Mouse (Mus musculus): Measurements from ENCODE around the gene Acyp2. TPM values are rescaled to one million over a fixed set of nuclear protein-coding genes. Genes with fewer than 3 reads are reported as not detected.

Acyp2 gene
- polyA plus RNA-seq, 1 experiment from 2014 or later, result 4.7 TPM

- DNase-seq (ENCODE audit: low spot score), result no peak
- Histone ChIP-seq H3K4me2 (no peak overlapping the region), H3K36me3 (ENCODE audit: control insufficient read depth, insufficient read depth, low read length) (no peaks in the 10 kb centered on the region), H3K4me3 (ENCODE audit: low read depth, low read length) (no peak overlapping the region), H3K9me3 (ENCODE audit: control insufficient read depth, low read length) (no peaks in the 10 kb centered on the region), H3K27me3 (replicated peaks; ENCODE audit: control insufficient read depth, insufficient read depth, low read length) (no peaks in the 10 kb centered on the region), H3K9ac (ENCODE audit: low read depth, low read length) (no peak overlapping the region), H3K4me1 (replicated peaks; ENCODE audit: control insufficient read depth, insufficient read depth, low read length) (no peaks in the 10 kb centered on the region), H3K27ac (ENCODE audit: low read depth, low read length) (no peak overlapping the region)
- WGBS, result 84% methylated on average over 1 of the region's 1 CpGs
- no peak for ATAC-seq (replicated peaks; ENCODE audit: low FRiP score)
Observed at GRCm38 (mm10) chr11:30553408-30553807, 96.0 kb downstream of the Acyp2 start.

- no peak overlapping the region for H3K9ac ChIP-seq (ENCODE audit: low read depth, low read length)
- H3K36me3 ChIP-seq (ENCODE audit: control insufficient read depth, insufficient read depth, low read length), result no peaks in the 10 kb centered on the region
- no peak overlapping the region for H3K4me2 ChIP-seq
- no peak overlapping the region for H3K27ac ChIP-seq (ENCODE audit: low read depth, low read length)
- ATAC-seq (replicated peaks; ENCODE audit: low FRiP score), result no peak
- no peaks in the 10 kb centered on the region for H3K4me1 ChIP-seq (replicated peaks; ENCODE audit: control insufficient read depth, insufficient read depth, low read length)
- no peaks in the 10 kb centered on the region for H3K9me3 ChIP-seq (ENCODE audit: control insufficient read depth, low read length)
- DNase-seq (ENCODE audit: low spot score), result no peak
- H3K4me3 ChIP-seq (ENCODE audit: low read depth, low read length), result no peak overlapping the region
- no peaks in the 10 kb centered on the region for H3K27me3 ChIP-seq (replicated peaks; ENCODE audit: control insufficient read depth, insufficient read depth, low read length)
- WGBS, result 70% methylated on average over 2 of the region's 2 CpGs
Observed at GRCm38 (mm10) chr11:30517133-30517532, 132.3 kb downstream of the Acyp2 start.

GRCm38 (mm10) chr11:30508178-30508577 lies 141.2 kb downstream of the Acyp2 start:
- ATAC-seq (replicated peaks; ENCODE audit: low FRiP score) (no peak), DNase-seq (ENCODE audit: low spot score) (no peak)
- H3K4me1 ChIP-seq (replicated peaks; ENCODE audit: control insufficient read depth, insufficient read depth, low read length), result no peaks in the 10 kb centered on the region
- H3K9ac ChIP-seq (ENCODE audit: low read depth, low read length), result no peak overlapping the region
- no peaks in the 10 kb centered on the region for H3K9me3 ChIP-seq (ENCODE audit: control insufficient read depth, low read length)
- WGBS, result 80% methylated on average over 4 of the region's 4 CpGs
- H3K4me2 ChIP-seq, result no peak overlapping the region
- H3K4me3 ChIP-seq (ENCODE audit: low read depth, low read length), result no peak overlapping the region
- H3K36me3 ChIP-seq (ENCODE audit: control insufficient read depth, insufficient read depth, low read length), result no peaks in the 10 kb centered on the region
- H3K27me3 ChIP-seq (replicated peaks; ENCODE audit: control insufficient read depth, insufficient read depth, low read length), result no peaks in the 10 kb centered on the region
- no peak overlapping the region for H3K27ac ChIP-seq (ENCODE audit: low read depth, low read length)

GRCm38 (mm10) chr11:30498738-30499355 lies 150.5 kb downstream of the Acyp2 start:
- Histone ChIP-seq H3K4me1 (replicated peaks; ENCODE audit: control insufficient read depth, insufficient read depth, low read length) (no peaks in the 10 kb centered on the region), H3K36me3 (ENCODE audit: control insufficient read depth, insufficient read depth, low read length) (no peaks in the 10 kb centered on the region), H3K27ac (ENCODE audit: low read depth, low read length) (no peak overlapping the region), H3K27me3 (replicated peaks; ENCODE audit: control insufficient read depth, insufficient read depth, low read length) (no peaks in the 10 kb centered on the region), H3K4me3 (ENCODE audit: low read depth, low read length) (no peak overlapping the region), H3K4me2 (no peak overlapping the region), H3K9ac (ENCODE audit: low read depth, low read length) (no peak overlapping the region), H3K9me3 (ENCODE audit: control insufficient read depth, low read length) (no peaks in the 10 kb centered on the region)
- no peak for DNase-seq (ENCODE audit: low spot score)
- 54% methylated on average over 3 of the region's 3 CpGs for WGBS
- no peak for ATAC-seq (replicated peaks; ENCODE audit: low FRiP score)

- Histone ChIP-seq H3K9me3 (ENCODE audit: control insufficient read depth, low read length) (no peaks in the 10 kb centered on the region), H3K27me3 (replicated peaks; ENCODE audit: control insufficient read depth, insufficient read depth, low read length) (no peaks in the 10 kb centered on the region), H3K27ac (ENCODE audit: low read depth, low read length) (no peak overlapping the region), H3K36me3 (ENCODE audit: control insufficient read depth, insufficient read depth, low read length) (no peaks in the 10 kb centered on the region), H3K4me2 (no peak overlapping the region), H3K4me3 (ENCODE audit: low read depth, low read length) (no peak overlapping the region), H3K4me1 (replicated peaks; ENCODE audit: control insufficient read depth, insufficient read depth, low read length) (no peaks in the 10 kb centered on the region), H3K9ac (ENCODE audit: low read depth, low read length) (no peak overlapping the region)
- DNase-seq (ENCODE audit: low spot score), result no peak
- WGBS, result 50% methylated on average over 2 of the region's 2 CpGs
- ATAC-seq (replicated peaks; ENCODE audit: low FRiP score), result no peak
Observed at GRCm38 (mm10) chr11:30497151-30497550, 152.2 kb downstream of the Acyp2 start.

- H3K27me3 ChIP-seq (replicated peaks; ENCODE audit: control insufficient read depth, insufficient read depth, low read length), result no peaks in the 10 kb centered on the region
- no peak overlapping the region for H3K4me2 ChIP-seq
- no peak for ATAC-seq (replicated peaks; ENCODE audit: low FRiP score)
Observed at GRCm38 (mm10) chr11:30491515-30492260, 157.7 kb downstream of the Acyp2 start.

GRCm38 (mm10) chr11:30488183-30488582 lies 161.2 kb downstream of the Acyp2 start:
- ATAC-seq (replicated peaks; ENCODE audit: low FRiP score), result no peak

More at GRCm38 (mm10) chr11:30491515-30492260, 157.7 kb downstream of the Acyp2 start:
- no peak overlapping the region for H3K27ac ChIP-seq (ENCODE audit: low read depth, low read length)
- H3K4me3 ChIP-seq (ENCODE audit: low read depth, low read length), result no peak overlapping the region
- H3K4me1 ChIP-seq (replicated peaks; ENCODE audit: control insufficient read depth, insufficient read depth, low read length), result no peaks in the 10 kb centered on the region
- no peak overlapping the region for H3K9ac ChIP-seq (ENCODE audit: low read depth, low read length)
- DNase-seq (ENCODE audit: low spot score), result no peak
- H3K9me3 ChIP-seq (ENCODE audit: control insufficient read depth, low read length), result no peaks in the 10 kb centered on the region
- H3K36me3 ChIP-seq (ENCODE audit: control insufficient read depth, insufficient read depth, low read length), result no peaks in the 10 kb centered on the region

GRCm38 (mm10) chr11:30483286-30483685 lies 166.1 kb downstream of the Acyp2 start:
- Histone ChIP-seq H3K4me2 (no peak overlapping the region), H3K9me3 (ENCODE audit: control insufficient read depth, low read length) (no peaks in the 10 kb centered on the region), H3K27me3 (replicated peaks; ENCODE audit: control insufficient read depth, insufficient read depth, low read length) (no peaks in the 10 kb centered on the region), H3K4me1 (replicated peaks; ENCODE audit: control insufficient read depth, insufficient read depth, low read length) (no peaks in the 10 kb centered on the region), H3K27ac (ENCODE audit: low read depth, low read length) (no peak overlapping the region), H3K4me3 (ENCODE audit: low read depth, low read length) (no peak overlapping the region), H3K9ac (ENCODE audit: low read depth, low read length) (no peak overlapping the region), H3K36me3 (ENCODE audit: control insufficient read depth, insufficient read depth, low read length) (no peaks in the 10 kb centered on the region)
- WGBS, result 77% methylated on average over 4 of the region's 4 CpGs
- ATAC-seq (replicated peaks; ENCODE audit: low FRiP score) (no peak), DNase-seq (ENCODE audit: low spot score) (no peak)

More at GRCm38 (mm10) chr11:30488183-30488582, 161.2 kb downstream of the Acyp2 start:
- no peak overlapping the region for H3K27ac ChIP-seq (ENCODE audit: low read depth, low read length)
- no peak overlapping the region for H3K4me2 ChIP-seq
- no peaks in the 10 kb centered on the region for H3K9me3 ChIP-seq (ENCODE audit: control insufficient read depth, low read length)
- 79% methylated on average over 10 of the region's 10 CpGs for WGBS
- H3K36me3 ChIP-seq (ENCODE audit: control insufficient read depth, insufficient read depth, low read length), result no peaks in the 10 kb centered on the region
- no peaks in the 10 kb centered on the region for H3K27me3 ChIP-seq (replicated peaks; ENCODE audit: control insufficient read depth, insufficient read depth, low read length)
- DNase-seq (ENCODE audit: low spot score), result no peak
- no peaks in the 10 kb centered on the region for H3K4me1 ChIP-seq (replicated peaks; ENCODE audit: control insufficient read depth, insufficient read depth, low read length)
- no peak overlapping the region for H3K9ac ChIP-seq (ENCODE audit: low read depth, low read length)
- no peak overlapping the region for H3K4me3 ChIP-seq (ENCODE audit: low read depth, low read length)

All from liver, embryonic 11.5 days (tissue).